Mouse (Mus musculus): ENCODE measurements at regions not wholly inside any gene's neighbourhood (a gene's known extent, or its start where the extent isn't known, plus 50 kb on each side); places are given as distances from the start of the nearest gene placed in this dataset.

DNA sequence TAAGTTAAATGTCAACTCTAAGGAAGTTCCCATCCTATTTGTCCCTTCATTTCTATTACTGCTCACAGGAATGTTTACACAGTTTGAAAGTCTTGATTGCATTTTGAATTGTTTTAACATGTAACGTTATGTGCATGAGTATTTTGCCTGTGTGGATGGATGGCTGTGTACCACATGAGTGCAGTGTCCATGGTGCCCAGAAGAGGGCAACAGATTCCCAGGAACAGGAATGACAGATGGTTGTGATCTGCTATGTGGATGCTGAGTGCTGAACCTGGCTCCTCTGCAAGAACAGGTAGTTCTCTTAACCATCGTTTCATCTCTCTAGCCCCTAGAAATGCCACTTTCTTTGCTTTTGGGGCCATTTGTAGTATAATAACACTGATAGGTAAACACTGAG, 597.9 kb upstream of the Zwint start:
- DNase-seq = no peak

DNA sequence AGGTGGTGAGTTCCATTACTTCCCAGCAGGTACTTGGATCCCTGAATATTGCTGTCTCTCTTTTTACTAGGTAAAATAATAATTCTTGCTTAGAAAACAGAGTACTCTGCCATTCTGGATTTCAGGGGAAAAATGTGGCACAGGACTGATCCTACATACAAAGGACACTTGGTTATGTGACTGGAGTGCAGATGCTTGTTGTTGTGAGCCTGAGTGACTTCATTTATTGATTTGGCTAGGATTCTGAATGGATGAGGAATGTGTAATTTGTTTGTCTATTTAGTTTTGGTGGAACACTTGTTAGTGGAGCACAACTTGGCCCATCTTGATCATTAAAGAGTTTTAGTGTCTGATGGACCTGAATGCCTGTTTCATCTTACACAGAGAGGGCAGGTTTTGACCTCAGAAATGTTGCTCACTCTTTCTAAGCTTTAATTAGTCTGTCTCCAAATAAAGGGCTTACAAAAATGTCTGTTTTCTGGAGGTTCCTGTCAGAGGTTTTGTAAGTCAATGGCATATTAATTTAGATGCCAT, 583.4 kb upstream of the Zwint start:
- no peak for DNase-seq

DNA sequence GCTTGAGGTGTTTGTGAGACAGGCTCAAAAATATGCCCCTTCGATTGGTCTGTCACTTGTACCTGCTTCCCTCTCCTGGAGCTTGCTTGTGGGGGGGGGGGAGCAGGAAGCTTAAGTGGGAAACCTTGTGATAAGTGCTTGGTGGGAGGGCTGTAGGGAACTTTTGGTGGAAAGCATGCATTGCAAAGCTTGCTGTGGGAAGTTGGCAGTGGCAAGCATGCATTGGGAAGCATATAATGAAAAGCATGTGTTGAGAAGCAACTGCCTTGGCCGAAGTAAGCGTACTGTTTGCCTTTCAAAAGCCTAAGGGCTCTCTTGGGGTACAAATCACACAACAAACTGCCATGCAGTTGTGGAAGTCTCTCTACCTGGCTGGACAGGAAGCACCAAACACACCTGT, 576.3 kb upstream of the Zwint start:
- DNase-seq = no peak

DNA sequence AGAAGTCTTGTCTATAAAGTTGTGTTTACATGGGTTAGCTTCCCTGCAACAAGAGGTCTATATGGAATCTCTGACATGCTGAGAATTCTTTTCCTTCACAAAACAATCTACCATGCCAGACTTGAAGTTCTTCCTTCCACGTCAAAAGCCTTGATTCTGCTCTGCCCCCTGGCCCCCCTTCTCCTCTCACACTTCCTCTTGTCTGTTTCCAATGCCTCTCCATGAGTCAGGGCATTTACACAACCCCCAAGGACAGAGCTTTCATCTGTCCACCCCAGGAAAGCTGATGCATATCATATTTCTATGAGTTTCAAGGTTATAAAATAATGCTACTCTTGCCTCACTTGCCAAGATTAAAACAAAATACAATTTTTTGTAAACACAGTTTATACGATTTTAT, 557.7 kb upstream of the Zwint start:
- no peak for DNase-seq

DNA sequence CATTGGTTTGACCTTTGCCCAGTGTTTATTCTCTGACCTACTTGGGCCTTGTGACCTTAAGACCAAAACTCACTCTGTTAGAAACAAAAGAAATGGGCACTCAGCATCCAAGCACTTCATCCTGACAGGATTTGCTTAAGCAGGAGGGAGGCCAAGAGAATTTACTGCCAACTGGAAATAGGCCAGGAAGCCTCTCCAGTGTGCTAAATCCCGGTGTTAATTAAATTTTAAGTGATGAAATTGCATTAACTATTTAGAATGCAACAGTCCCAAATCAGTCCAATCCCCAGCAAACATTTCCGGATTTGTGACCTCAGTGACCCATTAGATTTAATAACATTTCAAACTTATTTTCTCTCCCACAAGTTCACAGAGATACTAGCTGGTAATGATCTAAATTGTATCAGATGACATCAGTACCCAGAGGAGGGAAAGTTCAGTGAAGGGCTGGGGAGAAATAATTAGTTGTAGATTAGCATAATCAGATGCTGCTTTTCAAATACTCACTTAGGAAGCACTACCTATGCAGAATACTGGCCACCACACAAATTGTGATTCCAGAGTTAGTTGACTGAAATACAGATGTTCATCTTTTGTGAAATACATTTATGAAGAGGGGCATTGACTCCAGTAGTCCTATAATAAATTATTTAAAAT, 555.4 kb upstream of the Zwint start:
- DNase-seq = peak; percentile 2

DNA sequence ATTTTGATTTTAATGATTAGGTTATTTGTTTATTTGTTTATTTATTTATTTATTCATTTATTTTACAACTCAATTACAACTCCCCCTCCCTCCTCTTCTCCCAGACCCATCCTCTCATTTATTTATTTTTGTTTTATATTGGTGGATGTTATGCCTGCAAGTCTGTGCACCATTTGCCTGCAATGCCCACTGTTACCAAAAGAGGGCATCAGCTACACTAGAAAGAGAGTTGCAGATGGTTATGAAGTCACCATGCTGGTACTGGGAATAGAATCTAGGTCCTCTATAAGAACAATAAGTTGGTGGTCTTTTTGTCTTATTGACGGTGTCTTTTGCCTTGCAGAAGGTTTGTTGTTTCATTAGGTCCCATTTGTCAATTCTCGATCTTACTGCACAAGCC, 535.2 kb upstream of the Zwint start:
- DNase-seq = no peak

DNA sequence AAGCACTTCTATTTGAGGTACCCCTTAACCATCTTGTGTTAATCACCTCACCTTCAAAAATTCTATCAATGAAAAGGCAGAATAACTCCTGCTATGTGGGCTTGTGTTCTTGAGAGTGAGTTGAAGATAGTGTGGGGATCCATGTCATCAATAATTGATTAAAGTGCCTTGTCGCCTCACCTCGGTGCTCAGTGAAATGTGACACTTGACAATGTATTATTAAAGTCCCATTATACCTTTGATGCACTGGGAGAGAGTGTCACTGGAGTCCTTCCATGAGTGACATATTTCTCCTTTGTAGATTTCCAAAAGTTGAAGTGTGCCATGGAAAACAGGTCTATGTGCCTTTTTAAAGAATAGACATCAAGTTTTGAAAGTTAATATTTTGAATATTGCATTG, 522.2 kb upstream of the Zwint start:
- DNase-seq = peak; percentile 6
